ENCODE assay signal across 11 mouse cellular contexts in the genomic region with DNA sequence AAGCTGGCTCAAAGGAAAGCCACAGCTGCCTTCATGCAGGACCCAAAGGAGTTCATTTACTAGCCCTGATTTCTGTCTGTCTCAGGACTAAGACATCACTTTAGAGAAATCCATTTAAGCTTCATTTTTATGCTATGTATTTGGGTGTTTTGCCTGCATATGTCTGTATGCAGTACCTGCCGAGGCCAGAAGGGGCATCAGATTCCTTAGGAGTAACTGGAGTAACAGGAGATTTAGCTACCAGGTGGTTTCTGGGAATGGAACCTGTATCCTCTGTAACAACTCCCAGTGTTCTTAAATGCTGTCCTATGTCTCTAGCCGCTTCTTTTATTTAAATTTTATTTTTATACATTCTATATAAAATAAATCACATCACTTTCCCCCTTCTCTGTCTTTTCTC. TPM values are rescaled to one million over a fixed set of nuclear protein-coding genes. Genes with fewer than 3 reads are reported as not detected.
DNase-seq lines count a peak whose midpoint lies in the region; ATAC-seq and TF ChIP-seq lines count a peak whose summit lies in the region.
"Had no signal": no experiment of that assay in that cellular context is flagged by ENCODE, and none has a peak within 500 bp of the region (broad histone marks: within the 10 kb centered on the region; RNA-seq: fewer than 3 reads in every experiment).

No protein-coding gene starts in this region.

- no peaks in the 10 kb centered on the region for H3K36me3 ChIP-seq in forebrain, embryonic 14.5 days (ENCODE audit: control insufficient read depth, insufficient read depth, low read length)
- H3K36me3 ChIP-seq in forebrain, embryonic 12.5 days (replicated peaks), result no peaks in the 10 kb centered on the region; the same call in 1 of the 2 replicates

- no peaks in the 10 kb centered on the region for H3K4me1 ChIP-seq in forebrain, embryonic 14.5 days (ENCODE audit: control insufficient read depth, insufficient read depth, low read length)
- no peaks in the 10 kb centered on the region for H3K4me1 ChIP-seq in forebrain, embryonic 12.5 days
- H3K4me1 ChIP-seq: midbrain, embryonic 13.5 days had no signal

- no peaks in the 10 kb centered on the region for H3K27me3 ChIP-seq in forebrain, embryonic 14.5 days (replicated peaks; ENCODE audit: control insufficient read depth, insufficient read depth, low read length)
- H3K27me3 ChIP-seq in forebrain, embryonic 12.5 days, result no peaks in the 10 kb centered on the region
- H3K27me3 ChIP-seq: midbrain, embryonic 13.5 days had no signal

- 68% methylated on average over 2 of the region's 2 CpGs for WGBS in forebrain, embryonic 14.5 days
- WGBS in forebrain, embryonic 12.5 days, result 43% methylated on average over 2 of the region's 2 CpGs

- no peak overlapping the region for H3K9ac ChIP-seq in forebrain, embryonic 14.5 days (ENCODE audit: low read length)
- H3K9ac ChIP-seq in forebrain, embryonic 12.5 days, result no peak overlapping the region
- H3K9ac ChIP-seq: midbrain, embryonic 13.5 days had no signal

- H3K4me3 ChIP-seq in forebrain, embryonic 14.5 days (ENCODE audit: low read depth, low read length), result no peak overlapping the region
- H3K4me3 ChIP-seq in forebrain, embryonic 12.5 days (replicated peaks), result no peak overlapping the region
- H3K4me3 ChIP-seq: midbrain, embryonic 13.5 days had no signal

- TF ChIP-seq CTCF in brain, embryonic 14.5 days (IDR thresholded peaks at IDR 0.05; ENCODE audit: borderline replicate concordance, extremely low read depth, insufficient read depth, insufficient read length), result peak; percentile 16; the same call in 1 of the 2 replicates

- no peaks in the 10 kb centered on the region for H3K9me3 ChIP-seq in forebrain, embryonic 14.5 days (replicated peaks; ENCODE audit: control insufficient read depth, low read length)
- H3K9me3 ChIP-seq in forebrain, embryonic 12.5 days, result 0 out of 2 replicates have a peak, but pooled peaks cover 4% of the 10 kb centered on the region

- DNase-seq in forebrain, embryonic 14.5 days (ENCODE audit: low spot score), result peak; percentile 2
- DNase-seq in lung, postnatal 10 days, result peak; percentile 12
- DNase-seq in lung, postnatal 4 days, result no peak
- DNase-seq in brain, embryonic 14.5 days (ENCODE audit: low read depth), result no peak
- DNase-seq in thymus, postnatal 14 days, result peak; percentile 47
- no peak for DNase-seq in layer of hippocampus, postnatal 25 days (ENCODE audit: extremely low spot score in 1 of 2, low spot score in 1 of 2)
- DNase-seq: adrenal gland, adult 8-10 months; cerebellum, adult 8-10 months had no signal

- ATAC-seq in forebrain, embryonic 14.5 days, result no peak
- ATAC-seq in forebrain, embryonic 12.5 days (ENCODE audit: low FRiP score), result no peak
- no peak for ATAC-seq in erythroid progenitor cell, adult 5-6 weeks (replicated peaks; ENCODE audit: low FRiP score, poor library complexity, severe bottlenecking)
- ATAC-seq: midbrain, embryonic 13.5 days had no signal

- TF ChIP-seq POLR2A in brain, embryonic 14.5 days (IDR thresholded peaks at IDR 0.05; ENCODE audit: borderline replicate concordance, extremely low read depth, insufficient read depth, insufficient read length, poor library complexity, severe bottlenecking), result no peak

- no peak overlapping the region for H3K4me2 ChIP-seq in forebrain, embryonic 14.5 days (ENCODE audit: low read length)
- H3K4me2 ChIP-seq in forebrain, embryonic 12.5 days, result no peak overlapping the region
- H3K4me2 ChIP-seq: midbrain, embryonic 13.5 days had no signal

- no peak overlapping the region for H3K27ac ChIP-seq in forebrain, embryonic 14.5 days (ENCODE audit: low read depth, low read length)
- no peak overlapping the region for H3K27ac ChIP-seq in forebrain, embryonic 12.5 days
- H3K27ac ChIP-seq: midbrain, embryonic 13.5 days had no signal

RNA-seq across cellular contexts. Expression of gene Zfp950, which starts 30.5 kb away (rescaled TPM):
- 36.0 and 39.2 TPM in 2 replicates for polyA plus RNA-seq in forebrain, embryonic 14.5 days (2014; fragmentation: Nextera tagmentation; extraction: Ambion mirVana)
- 36.6 and 40.8 TPM in 2 replicates for polyA plus RNA-seq in forebrain, embryonic 12.5 days (2016; fragmentation: Nextera tagmentation; extraction: Ambion mirVana)
- polyA plus RNA-seq in brain, embryonic 14.5 days (2012; rRNA removed), result 21.1 and 22.1 TPM in 2 replicates
- total RNA-seq in erythroid progenitor cell, adult 5-6 weeks (2015; ENCODE audit: low replicate concordance), result 19.8 and 25.2 TPM in 2 replicates
- 15.0 and 27.2 TPM in 2 replicates for total RNA-seq in erythroid progenitor cell, adult 5-6 weeks (2017; ENCODE audit: low replicate concordance)
- total RNA-seq in layer of hippocampus, postnatal 25 days (2021), result 10 to 100 TPM; 34.6 to 39.4 TPM

Comparison
In these comparisons a context has a peak if more than half of its experiments do, and no peak if none do; other contexts are left out.
1. DNase-seq: peak in forebrain, embryonic 14.5 days (single experiment), lung, postnatal 10 days (single experiment) and thymus, postnatal 14 days (single experiment); none in lung, postnatal 4 days (0 of 2), brain, embryonic 14.5 days (single experiment) and layer of hippocampus, postnatal 25 days (0 of 2).